Mouse (Mus musculus) small intestine, adult 2 months (tissue): ENCODE measurements at regions not wholly inside any gene's neighbourhood (a gene's known extent, or its start where the extent isn't known, plus 50 kb on each side); places are given as distances from the start of the nearest gene placed in this dataset.

Experiments used
- CTCF ChIP-seq: fragments of 200-500 bp; IDR thresholded peaks from 2 replicates; pipeline ENCODE4 v1.5.1; 2012; ENCODE audit warnings: low read depth, mild to moderate bottlenecking, control low read depth, inconsistent platforms, low read length, moderate library complexity, mixed read lengths; ENCODE audit not compliant: insufficient replicate concordance, insufficient read length; ENCODE audit errors: extremely low read depth
- POLR2A ChIP-seq: fragments of 200-500 bp; IDR thresholded peaks from 2 replicates; pipeline ENCODE4 v1.6.1; 2012; ENCODE audit warnings: low read depth, mild to moderate bottlenecking, control low read depth, inconsistent platforms, low read length, moderate library complexity

GRCm38 (mm10) chr17:35763866-35764265 is 57.6 kb upstream of the Ier3 start:
- TF ChIP-seq CTCF (peak; percentile 26; the same call in 1 of the 2 replicates), POLR2A (no peak)
